Mouse (Mus musculus) left cerebral cortex, adult 8-10 months (tissue): Measurements from ENCODE around the gene Iqcc. TPM values are rescaled to one million over a fixed set of nuclear protein-coding genes. Genes with fewer than 3 reads are reported as not detected.

Experiments used
- DNase-seq, 2 experiments: peaks; one replicate each; pipeline ENCODE4 v3.0.0; 2022; ENCODE audit warnings: low spot score in 2 of 2
- total RNA-seq, 4 experiments: library from RNA; stranded (reverse); gene quantifications; 2 replicates each; pipeline ENCODE4 v1.2.4; 2022

Iqcc gene
- total RNA-seq, 4 experiments from 2014 or later = 25.7 to 38.1 (median 32.2) TPM

DNA sequence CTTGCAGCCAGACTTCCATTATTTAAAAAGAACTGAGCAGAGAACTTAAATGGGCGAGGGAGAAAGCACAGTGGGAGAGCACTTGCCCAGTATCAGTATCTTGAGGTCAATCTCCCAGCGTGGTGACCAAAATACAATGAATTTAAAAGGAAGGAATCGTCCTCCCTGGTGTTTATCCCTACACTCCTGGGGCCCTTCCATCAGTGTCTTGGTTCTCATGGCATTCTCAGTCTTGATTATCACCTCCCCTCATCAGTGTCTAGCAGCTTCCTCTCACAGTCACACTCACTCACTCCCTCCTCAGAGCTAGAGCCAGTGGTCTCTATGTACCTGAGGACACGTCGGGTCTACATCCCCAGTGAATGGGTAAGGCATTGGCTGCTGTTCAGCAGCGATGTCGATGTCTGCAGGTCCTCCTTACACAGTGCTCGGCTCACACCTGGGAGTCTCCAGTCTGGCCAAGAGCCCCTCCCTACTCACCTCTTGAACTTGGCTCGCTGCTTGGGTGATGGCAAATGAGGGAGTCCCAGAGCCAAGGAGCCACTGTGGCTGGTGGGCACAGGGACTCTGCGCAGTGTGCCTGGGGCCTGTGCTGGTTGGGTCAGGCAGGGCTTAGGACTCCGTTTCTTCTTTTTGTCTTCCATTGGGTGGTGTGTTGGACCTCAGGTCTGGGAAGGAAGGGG lies 3.4 kb upstream of the Iqcc start:
- DNase-seq = no peak

GRCm38 (mm10) chr4:129621283-129621841 lies 2.5 kb upstream of the Iqcc start:
- no peak for DNase-seq

DNA sequence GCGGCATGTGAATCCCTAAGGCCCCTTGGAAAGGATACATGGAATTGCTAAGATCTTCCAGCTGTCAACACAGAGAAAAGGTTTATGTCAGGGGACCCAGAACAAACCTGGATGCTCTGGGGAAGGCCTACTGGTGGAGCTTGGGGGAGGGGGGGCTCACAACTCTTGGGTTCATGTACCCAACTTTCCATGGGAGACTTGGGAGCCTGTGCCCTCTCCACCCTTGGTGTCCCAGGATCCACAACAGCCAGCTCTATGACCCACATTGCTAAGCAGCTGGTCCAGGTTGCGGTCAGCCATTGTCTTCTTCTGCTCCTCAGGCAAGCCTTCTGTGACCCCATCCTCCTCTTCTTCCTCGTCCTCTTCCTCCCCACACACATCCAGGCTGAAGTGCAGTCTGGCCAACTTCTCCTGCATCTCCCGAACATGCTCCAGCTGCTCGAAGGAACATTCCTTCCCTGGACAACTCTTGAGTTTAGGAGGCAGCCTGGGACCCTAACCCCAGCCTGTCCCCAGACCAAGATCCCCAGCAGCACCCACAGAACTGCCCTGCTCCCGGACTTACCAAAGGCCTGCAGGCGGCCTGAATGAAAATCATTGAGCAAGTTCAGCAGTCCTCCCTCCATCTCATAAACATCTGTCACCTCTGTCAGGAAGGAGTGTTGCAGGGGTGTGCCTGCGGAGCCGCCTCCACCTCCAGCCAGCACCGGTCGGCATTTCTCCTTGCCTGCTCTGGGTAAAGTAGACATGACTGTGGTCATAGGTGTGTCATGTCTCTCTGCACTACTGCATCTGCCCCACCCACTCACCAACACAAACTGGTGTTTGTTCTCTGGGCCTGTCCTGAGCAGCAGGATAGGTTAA lies 1.8 kb upstream of the Iqcc start:
- no peak for DNase-seq

DNA sequence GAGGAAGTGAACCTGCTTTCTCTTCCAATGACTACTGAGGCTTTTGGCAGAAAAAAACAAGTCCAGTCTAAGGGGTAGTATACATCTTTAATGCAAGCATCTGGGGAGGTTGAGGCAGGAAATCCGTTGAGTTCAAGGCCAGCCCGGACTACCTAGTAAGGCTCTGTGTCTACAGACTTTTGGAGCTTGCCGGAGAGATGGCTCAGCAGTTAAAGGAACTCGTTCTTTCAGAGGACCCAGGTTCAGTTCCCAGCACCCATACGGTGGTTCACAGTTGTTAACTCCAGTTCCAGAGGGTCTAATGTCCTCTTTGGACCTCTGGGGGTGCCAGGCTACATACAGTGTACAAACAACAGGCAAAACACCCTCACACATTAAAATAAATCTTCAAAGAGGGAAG lies 868 bp downstream of the Iqcc start:
- no peak for DNase-seq

GRCm38 (mm10) chr4:129617121-129617641 lies 1.7 kb downstream of the Iqcc start:
- no peak for DNase-seq

DNA sequence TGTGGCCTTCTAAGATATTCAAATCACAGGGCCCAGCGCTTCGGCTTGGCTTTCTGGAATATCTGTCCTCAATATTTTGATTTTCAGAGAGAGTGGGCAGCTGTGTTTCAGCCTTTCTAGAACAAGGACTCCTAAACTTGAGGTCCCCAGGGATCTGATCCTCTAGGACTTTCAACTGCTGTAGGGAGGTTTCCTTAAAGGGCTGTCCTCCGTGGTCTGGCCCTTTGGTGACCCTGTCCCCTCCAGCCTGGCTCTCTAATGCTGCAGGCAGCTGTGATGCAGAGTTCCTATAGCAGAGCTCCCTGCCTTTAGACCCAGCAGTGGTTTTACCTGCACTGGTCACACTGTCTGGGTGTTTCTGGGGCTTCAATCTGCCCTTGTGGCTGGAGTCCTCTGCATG lies 2.3 kb downstream of the Iqcc start:
- no peak for DNase-seq

- no peak for DNase-seq
Measured at GRCm38 (mm10) chr4:129615801-129616290, 3.1 kb downstream of the Iqcc start.

GRCm38 (mm10) chr4:129614093-129614492 lies 4.8 kb downstream of the Iqcc start, which contains the start of gene Dcdc2b:
TSS of gene Dcdc2b (minus strand) at chr4:129614257.
- DNase-seq = no peak

- no peak for DNase-seq
Measured at GRCm38 (mm10) chr4:129610472-129610871, 8.4 kb downstream of the Iqcc start.

DNA sequence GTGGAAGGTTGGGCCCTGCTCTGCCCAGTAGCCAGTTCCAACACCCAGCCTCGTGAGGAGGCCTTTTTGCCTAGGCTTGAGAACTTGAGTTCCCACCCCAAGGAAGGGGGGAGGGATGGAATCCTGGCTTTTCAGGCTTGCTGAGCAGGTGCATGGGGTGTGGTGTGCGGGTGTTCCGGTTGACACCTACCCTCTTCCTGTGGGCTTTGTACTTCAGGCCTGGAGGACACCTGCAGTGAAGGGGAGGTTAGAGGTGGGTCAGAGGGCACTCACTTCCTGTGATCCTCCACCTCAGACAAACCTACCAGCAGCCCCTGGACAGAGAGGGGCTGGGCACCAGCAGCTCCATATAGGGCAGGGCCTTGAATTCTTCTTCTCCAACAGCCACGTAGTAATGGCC lies 8.9 kb downstream of the Iqcc start:
- no peak for DNase-seq

GRCm38 (mm10) chr4:129609139-129609631 lies 9.7 kb downstream of the Iqcc start:
- DNase-seq = no peak

- DNase-seq = peak in 1 of 2 experiments; percentile 71
Measured at GRCm38 (mm10) chr4:129608426-129609025, 10.4 kb downstream of the Iqcc start.

- peak; percentile 53 to 74 for DNase-seq
Measured at GRCm38 (mm10) chr4:129600233-129601158, 18.4 kb downstream of the Iqcc start, which contains the start of the genes Eif3i and Tmem234. TSS of gene Eif3i (minus strand) at chr4:129600648. TSS of gene Tmem234 (plus strand) at chr4:129600668.

- DNase-seq = no peak
Measured at GRCm38 (mm10) chr4:129588865-129589264, 30.0 kb downstream of the Iqcc start.

GRCm38 (mm10) chr4:129586943-129587342 lies 32.0 kb downstream of the Iqcc start:
- no peak for DNase-seq

DNA sequence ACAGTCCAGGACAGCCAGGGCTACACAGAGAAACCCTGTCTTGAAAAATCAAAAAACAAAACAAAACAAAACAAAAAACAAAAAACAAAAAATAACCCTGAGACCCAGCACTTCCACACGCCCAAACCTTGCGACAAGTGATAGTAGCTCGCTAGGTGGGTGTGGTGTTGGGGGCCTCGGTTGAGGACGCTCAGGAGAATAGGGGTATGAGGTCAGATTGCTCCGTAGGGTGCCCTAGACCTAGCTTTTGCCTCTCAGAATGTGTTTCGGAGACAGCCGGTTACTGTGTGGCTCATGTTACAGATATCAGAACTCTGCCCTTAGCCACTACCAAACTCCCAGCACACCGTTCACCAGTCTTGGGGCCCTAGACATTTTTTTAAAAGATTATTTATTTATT lies 33.1 kb downstream of the Iqcc start:
- no peak for DNase-seq

DNA sequence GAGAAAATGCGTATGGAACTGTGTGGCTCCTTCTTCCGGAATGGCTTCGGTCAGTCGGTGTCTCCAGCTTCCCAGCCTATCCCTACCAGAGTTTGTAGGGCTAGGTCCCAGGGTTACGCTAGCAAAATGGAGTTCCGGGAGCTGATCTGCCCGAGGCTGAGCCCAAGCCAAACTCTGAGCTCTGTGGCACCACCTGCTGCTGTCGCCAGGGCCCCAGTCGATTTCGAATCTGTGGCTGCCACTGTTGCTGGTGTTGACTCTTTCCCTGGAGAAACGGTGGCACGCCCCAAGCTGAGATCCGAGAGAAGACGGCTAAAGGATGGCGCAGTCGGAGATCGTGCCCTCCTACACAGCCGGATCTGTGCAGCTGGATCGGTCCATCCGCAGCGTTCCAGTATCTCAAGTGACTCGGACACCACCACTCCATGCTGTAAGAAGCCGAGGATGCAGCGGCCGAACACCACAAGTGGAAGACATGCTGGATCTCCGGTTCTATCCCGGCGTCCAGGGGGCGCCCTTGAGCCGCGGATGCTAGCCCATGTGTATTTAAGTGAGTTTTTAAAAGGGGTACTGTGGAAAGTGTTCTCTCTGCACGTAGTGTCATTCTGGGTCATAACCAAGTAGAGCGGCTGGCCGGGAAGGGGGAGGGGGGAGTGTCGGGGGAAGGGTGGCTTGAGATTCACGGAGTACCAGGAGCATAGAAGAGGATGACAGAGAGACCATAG lies 33.9 kb downstream of the Iqcc start:
- DNase-seq = peak; percentile 54 to 76

DNA sequence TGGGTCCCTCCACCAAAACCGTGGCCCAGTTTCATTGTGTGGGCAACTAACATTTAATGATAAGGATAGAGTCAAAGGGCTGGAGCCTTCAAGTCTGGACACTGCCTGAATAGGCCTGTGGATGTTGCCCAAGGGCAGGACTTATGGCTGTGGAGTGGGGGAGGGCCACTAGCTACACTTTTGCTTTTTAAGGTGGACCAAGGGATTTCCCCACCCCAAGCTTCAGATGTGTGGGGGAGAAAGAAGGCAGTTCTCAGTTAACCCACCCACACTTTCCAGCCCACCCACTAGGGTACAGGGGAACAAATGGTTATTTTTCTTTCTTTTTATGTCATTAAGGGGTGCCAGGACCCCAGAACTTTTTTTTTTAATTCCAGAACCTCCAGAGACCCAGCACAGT lies 34.5 kb downstream of the Iqcc start:
- no peak for DNase-seq

- no peak for DNase-seq
Measured at GRCm38 (mm10) chr4:129582251-129582650, 36.6 kb downstream of the Iqcc start.
